Mouse (Mus musculus) spleen, adult 2 months (tissue): ENCODE data around the gene Zfp87. TPM values are rescaled to one million over a fixed set of nuclear protein-coding genes. Genes with fewer than 3 reads are reported as not detected.
A peak's percentile ranks its signal among the peaks of the same experiment; 100 is the strongest.

Source experiments
- DNase-seq, 2 experiments: peaks; one replicate each; pipeline versions ENCODE4 v3.0.0 to v3.0.0-alpha.2; 2012 to 2021; ENCODE audit warnings: low spot score in 2 of 2, low read depth in 1 of 2
- H3K27ac ChIP-seq: fragments of 200-500 bp; 2 replicates; pipeline ENCODE4 v1.5.1; 2012; ENCODE audit warnings: low read length, inconsistent platforms; ENCODE audit not compliant: insufficient read depth
- H3K27me3 ChIP-seq: fragments of 200-500 bp; 2 replicates; pipeline ENCODE4 v1.6.1; 2012; ENCODE audit warnings: mild to moderate bottlenecking, moderate library complexity, low read length, inconsistent platforms; ENCODE audit not compliant: control insufficient read depth, insufficient read depth
- H3K36me3 ChIP-seq: fragments of 200-500 bp; 2 replicates; pipeline ENCODE4 v1.6.1; 2012; ENCODE audit warnings: mild to moderate bottlenecking, low read length, inconsistent platforms; ENCODE audit not compliant: control insufficient read depth, insufficient read depth
- H3K4me1 ChIP-seq: fragments of 200-500 bp; 2 replicates; pipeline ENCODE4 v1.6.1; 2011; ENCODE audit warnings: inconsistent platforms; ENCODE audit not compliant: control insufficient read depth, insufficient read depth, insufficient read length
- H3K4me3 ChIP-seq: fragments of 200-500 bp; 2 replicates; pipeline ENCODE4 v1.5.1; 2011; ENCODE audit warnings: mild to moderate bottlenecking, inconsistent platforms; ENCODE audit not compliant: insufficient read depth, insufficient read length; ENCODE audit errors: extremely low read depth
- CTCF ChIP-seq: fragments of 200-500 bp; IDR thresholded peaks from 2 replicates; pipeline ENCODE4 v1.5.1; 2011; ENCODE audit warnings: mild to moderate bottlenecking, inconsistent platforms; ENCODE audit not compliant: insufficient read depth, insufficient read length, insufficient replicate concordance; ENCODE audit errors: extremely low read depth
- POLR2A ChIP-seq: fragments of 200-500 bp; IDR thresholded peaks from 2 replicates; pipeline ENCODE4 v1.6.1; 2011; ENCODE audit warnings: low read depth, low read length, inconsistent platforms
- WGBS: fragments of 180-500 bp; shearing (Covaris S2); methylation state at CpG from one replicate; pipeline ENCODE4 v1.1.7; 2018; 5-methylcytosine and 5-hydroxymethylcytosine counted together
- polyA plus RNA-seq: library from polyadenylated mRNA; depleted of rRNA; stranded (reverse); fragments of >200 nt; gene quantifications from 2 replicates; pipeline ENCODE4 v1.2.3, GENCODE M21; 2012; rRNA removed

Gene Zfp87
- 8.4 and 13.3 TPM in 2 replicates for polyA plus RNA-seq

GRCm38 (mm10) chr13:67525753-67526410, at the start of gene Zfp87, which contains the start of gene Gm26965:
Zfp87 (minus strand) TSS chr13:67526177.
Gm26965 (minus strand) TSS chr13:67526151.
- peak within 1 kb of the TSS; percentile 65 for H3K27ac ChIP-seq
- TF ChIP-seq POLR2A (peak; percentile 71), CTCF (no peak)
- peaks cover 2% of the 10 kb centered on the region; the same call in 1 of the 2 replicates for H3K4me1 ChIP-seq
- peak within 1 kb of the TSS; percentile 84 for H3K4me3 ChIP-seq
- H3K27me3 ChIP-seq = no peaks in the 10 kb centered on the region
- under 1% methylated on average over 27 of the region's 27 CpGs for WGBS
- no peaks in the 10 kb centered on the region; the same call in 1 of the 2 replicates for H3K36me3 ChIP-seq
- peak; percentile 91 for DNase-seq

- TF ChIP-seq CTCF (no peak), POLR2A (no peak)
- no peak for DNase-seq
- Histone ChIP-seq H3K27ac (no peak overlapping the region), H3K27me3 (no peaks in the 10 kb centered on the region), H3K36me3 (no peaks in the 10 kb centered on the region), H3K4me3 (no peak overlapping the region), H3K4me1 (no peaks in the 10 kb centered on the region)
- WGBS = 78% methylated on average over 5 of the region's 5 CpGs
Observed at GRCm38 (mm10) chr13:67572591-67573189, 46.7 kb upstream of the Zfp87 start.

GRCm38 (mm10) chr13:67553730-67554129, 27.8 kb upstream of the Zfp87 start, which contains the start of gene Zfp748:
Zfp748 (minus strand) TSS chr13:67553830.
- Histone ChIP-seq H3K4me1 (peaks cover 6% of the 10 kb centered on the region; the same call in 1 of the 2 replicates), H3K27me3 (no peaks in the 10 kb centered on the region; the same call in 1 of the 2 replicates), H3K36me3 (no peaks in the 10 kb centered on the region), H3K27ac (peak within 1 kb of the TSS; percentile 85), H3K4me3 (peak within 1 kb of the TSS; percentile 79)
- WGBS = 85% methylated on average over 4 of the region's 4 CpGs
- no peak for DNase-seq
- TF ChIP-seq CTCF = no peak
- TF ChIP-seq POLR2A = no peak

GRCm38 (mm10) chr13:67552505-67553346, 26.7 kb upstream of the Zfp87 start:
- peak; percentile 73 to 84 for DNase-seq
- WGBS = 1% methylated on average over 44 of the region's 44 CpGs

DNA sequence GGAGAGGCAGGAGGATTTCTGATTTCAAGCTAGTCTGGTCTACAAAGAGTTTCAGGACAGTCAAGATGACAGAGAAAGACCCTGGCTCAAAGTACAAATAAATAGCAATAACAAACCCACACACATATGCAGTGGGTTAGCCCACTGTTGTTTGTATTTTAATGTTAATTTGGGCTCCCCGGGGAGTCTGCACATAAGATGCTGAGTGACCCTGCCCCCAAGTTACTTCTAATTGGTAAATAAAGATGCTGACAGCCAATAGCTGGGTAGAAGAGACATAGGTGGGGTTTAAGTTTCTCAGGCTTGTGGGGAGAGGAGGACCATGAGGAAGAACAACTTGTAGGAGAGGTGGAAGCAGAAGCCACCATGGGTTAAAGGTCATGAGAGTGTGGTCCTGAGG, 20.0 kb upstream of the Zfp87 start:
- 91% methylated on average over 1 of the region's 1 CpGs for WGBS
- Histone ChIP-seq H3K27me3 (no peaks in the 10 kb centered on the region), H3K4me3 (no peak overlapping the region), H3K36me3 (peaks cover 19% of the 10 kb centered on the region), H3K4me1 (peaks cover 3% of the 10 kb centered on the region; the same call in 1 of the 2 replicates), H3K27ac (no peak overlapping the region)
- TF ChIP-seq CTCF (no peak), POLR2A (no peak)
- DNase-seq = no peak

More at GRCm38 (mm10) chr13:67552505-67553346, 26.7 kb upstream of the Zfp87 start:
- H3K27me3 ChIP-seq = no peaks in the 10 kb centered on the region; the same call in 1 of the 2 replicates
- H3K4me3 ChIP-seq = peak overlapping the region; percentile 79
- peaks cover 6% of the 10 kb centered on the region; the same call in 1 of the 2 replicates for H3K4me1 ChIP-seq
- H3K27ac ChIP-seq = peak overlapping the region; percentile 85
- H3K36me3 ChIP-seq = no peaks in the 10 kb centered on the region
- TF ChIP-seq CTCF = no peak
- TF ChIP-seq POLR2A = peak; percentile 59; the same call in 1 of the 2 replicates

DNA sequence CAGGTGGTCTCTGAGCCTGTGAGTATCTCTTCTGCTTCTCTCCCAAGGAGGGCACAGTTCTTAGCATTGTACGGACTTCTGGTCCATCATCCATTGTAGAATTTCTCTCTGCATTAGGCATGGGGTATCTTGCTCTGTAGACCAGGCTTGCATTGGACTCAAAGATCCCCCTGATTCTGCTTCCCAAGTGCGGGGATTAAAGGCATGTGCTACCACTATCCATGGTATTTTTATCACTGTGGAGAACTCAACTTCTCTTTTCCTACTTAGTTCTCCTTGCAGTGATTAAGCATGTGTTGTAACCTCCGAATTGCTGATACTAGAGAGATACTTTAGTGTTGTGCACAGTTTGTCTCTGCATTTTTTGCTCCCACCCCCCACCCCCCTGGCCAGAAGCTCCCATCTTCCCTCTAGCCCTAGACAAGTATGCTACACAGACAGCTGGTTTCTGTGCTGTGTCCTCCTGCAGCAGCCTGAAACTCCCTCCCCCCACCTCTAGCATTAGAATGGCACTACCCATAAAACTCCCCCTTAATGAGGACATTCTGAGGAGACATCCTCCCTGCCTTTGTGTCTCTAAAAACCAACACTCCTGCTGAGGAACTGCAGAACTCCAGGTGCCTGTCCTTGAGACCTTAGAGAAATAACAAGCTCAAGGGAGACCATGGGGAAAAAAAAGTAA, 1.2 kb upstream of the Zfp87 start:
- TF ChIP-seq POLR2A (no peak), CTCF (no peak)
- no peak overlapping the region for H3K4me3 ChIP-seq
- no peak for DNase-seq
- no peaks in the 10 kb centered on the region for H3K36me3 ChIP-seq
- no peaks in the 10 kb centered on the region for H3K27me3 ChIP-seq
- H3K4me1 ChIP-seq = peaks cover 2% of the 10 kb centered on the region; the same call in 1 of the 2 replicates
- no peak overlapping the region for H3K27ac ChIP-seq
- 85% methylated on average over 3 of the region's 3 CpGs for WGBS
